Mouse (Mus musculus) cerebellum, adult 18-20 months (tissue): ENCODE results near the gene Znrf1.

ENCODE experiments used
- DNase-seq, 2 experiments: peaks; one replicate each; pipeline ENCODE4 v3.0.0; 2021

Gene Znrf1

GRCm38 (mm10) chr8:111604986-111605385, 69.1 kb downstream of the Znrf1 start:
- DNase-seq, result peak in 1 of 2 experiments; percentile 15

GRCm38 (mm10) chr8:111606961-111607360, 71.1 kb downstream of the Znrf1 start:
- DNase-seq, result no peak

GRCm38 (mm10) chr8:111607414-111607813, 71.5 kb downstream of the Znrf1 start:
- no peak for DNase-seq

GRCm38 (mm10) chr8:111613181-111613580, 77.3 kb downstream of the Znrf1 start:
- no peak for DNase-seq

GRCm38 (mm10) chr8:111614786-111615701, 79.1 kb downstream of the Znrf1 start:
- DNase-seq, result no peak

- DNase-seq, result no peak
These were observed 81.9 kb downstream of the Znrf1 start for GRCm38 (mm10) chr8:111617812-111618211.

- no peak for DNase-seq
These were observed 82.4 kb downstream of the Znrf1 start for GRCm38 (mm10) chr8:111618273-111618672.

GRCm38 (mm10) chr8:111619936-111620335, 84.0 kb downstream of the Znrf1 start:
- DNase-seq, result no peak

GRCm38 (mm10) chr8:111622104-111622503, 86.2 kb downstream of the Znrf1 start:
- no peak for DNase-seq

- DNase-seq, result no peak
These were observed 86.7 kb downstream of the Znrf1 start for GRCm38 (mm10) chr8:111622553-111622952.

GRCm38 (mm10) chr8:111624081-111624852, 88.4 kb downstream of the Znrf1 start:
- peak; percentile 75 to 86 for DNase-seq

GRCm38 (mm10) chr8:111624853-111625221, 88.9 kb downstream of the Znrf1 start:
- DNase-seq, result peak; percentile 45 to 57

- peak; percentile 80 to 86 for DNase-seq
These were observed 90.0 kb downstream of the Znrf1 start for GRCm38 (mm10) chr8:111625694-111626527.

- peak; percentile 24 to 26 for DNase-seq
These were observed 90.6 kb downstream of the Znrf1 start for GRCm38 (mm10) chr8:111626528-111626820.

- no peak for DNase-seq
These were observed 91.0 kb downstream of the Znrf1 start for GRCm38 (mm10) chr8:111626933-111627332.

- no peak for DNase-seq
These were observed 92.0 kb downstream of the Znrf1 start for GRCm38 (mm10) chr8:111627923-111628322.

GRCm38 (mm10) chr8:111628401-111628800, 92.5 kb downstream of the Znrf1 start:
- no peak for DNase-seq

GRCm38 (mm10) chr8:111628894-111629501, 93.1 kb downstream of the Znrf1 start:
- no peak for DNase-seq

GRCm38 (mm10) chr8:111630105-111630521, 94.2 kb downstream of the Znrf1 start, which contains the start of gene Ldhd:
Gene Ldhd (minus strand): TSS chr8:111630374.
- peak; percentile 78 to 84 for DNase-seq

GRCm38 (mm10) chr8:111631589-111631988, 95.7 kb downstream of the Znrf1 start:
- no peak for DNase-seq

GRCm38 (mm10) chr8:111632976-111633375, 97.1 kb downstream of the Znrf1 start:
- no peak for DNase-seq

GRCm38 (mm10) chr8:111638086-111638485, 102.2 kb downstream of the Znrf1 start:
- no peak for DNase-seq

- DNase-seq, result no peak
These were observed 105.2 kb downstream of the Znrf1 start for GRCm38 (mm10) chr8:111641064-111641463.
